Mouse (Mus musculus) bone marrow macrophage, adult 2 months (primary cell): ENCODE data around the gene Rere.
"Not testable (repeated sequence)": the region's sequence is repeated elsewhere in the genome, so short reads cannot be mapped to it uniquely, and the experiment has no call there.

ENCODE experiments used
- CTCF ChIP-seq: IDR thresholded peaks from 2 replicates; pipeline ENCODE4 v1.5.1; 2012; ENCODE audit warnings: low read depth, mild to moderate bottlenecking, low read length, moderate library complexity
- POLR2A ChIP-seq: IDR thresholded peaks from 2 replicates; pipeline ENCODE4 v1.6.1; 2012; ENCODE audit warnings: mild to moderate bottlenecking, low read depth, low read length, borderline replicate concordance

- not testable (repeated sequence) for TF ChIP-seq CTCF, POLR2A
Observed at GRCm38 (mm10) chr4:150493938-150494330, 212.5 kb downstream of the Rere start.
